Mouse (Mus musculus) c-Kit-positive CD71-positive TER-119-positive erythroid progenitor cells, embryonic 14.5 days (primary cell): Measurements from ENCODE around the gene Pias3.
"Not testable (repeated sequence)": the region's sequence is repeated elsewhere in the genome, so short reads cannot be mapped to it uniquely, and the experiment has no call there.

ENCODE experiments used
- DNase-seq: peaks from one replicate; pipeline ENCODE4 v3.0.0-alpha.2; 2013; ENCODE audit warnings: low spot score

The Pias3 gene

GRCm38 (mm10) chr3:96696198-96696765, at the start of gene Pias3:
Gene Pias3 (plus strand): TSS chr3:96696384.
- peak; percentile 55 for DNase-seq

GRCm38 (mm10) chr3:96647365-96647764, 48.8 kb upstream of the Pias3 start:
- no peak for DNase-seq

- DNase-seq, result no peak
Measured at GRCm38 (mm10) chr3:96660901-96661300, 35.3 kb upstream of the Pias3 start.

GRCm38 (mm10) chr3:96662731-96663316, 33.4 kb upstream of the Pias3 start:
- DNase-seq, result no peak

- peak; percentile 62 for DNase-seq
Measured at GRCm38 (mm10) chr3:96663432-96664239, 32.5 kb upstream of the Pias3 start.

- DNase-seq, result not testable (repeated sequence)
Measured at GRCm38 (mm10) chr3:96665732-96666363, 30.3 kb upstream of the Pias3 start.

- DNase-seq, result no peak
Measured at GRCm38 (mm10) chr3:96666916-96667315, 29.3 kb upstream of the Pias3 start.

- DNase-seq, result no peak
Measured at GRCm38 (mm10) chr3:96667316-96667715, 28.9 kb upstream of the Pias3 start.

GRCm38 (mm10) chr3:96668424-96669067, 27.6 kb upstream of the Pias3 start:
- no peak for DNase-seq

- DNase-seq, result peak; percentile 73
Measured at GRCm38 (mm10) chr3:96669727-96670468, 26.3 kb upstream of the Pias3 start, which contains the start of gene Ankrd35. Gene Ankrd35 (plus strand): TSS chr3:96670131.

- no peak for DNase-seq
Measured at GRCm38 (mm10) chr3:96671519-96671918, 24.7 kb upstream of the Pias3 start.

GRCm38 (mm10) chr3:96673514-96673913, 22.7 kb upstream of the Pias3 start:
- no peak for DNase-seq

GRCm38 (mm10) chr3:96674442-96674841, 21.7 kb upstream of the Pias3 start:
- DNase-seq, result no peak

- no peak for DNase-seq
Measured at GRCm38 (mm10) chr3:96675171-96675570, 21.0 kb upstream of the Pias3 start.

- DNase-seq, result no peak
Measured at GRCm38 (mm10) chr3:96675690-96676089, 20.5 kb upstream of the Pias3 start.

- DNase-seq, result no peak
Measured at GRCm38 (mm10) chr3:96678456-96678855, 17.7 kb upstream of the Pias3 start.

- DNase-seq, result peak; percentile 31
Measured at GRCm38 (mm10) chr3:96679159-96679674, 17.0 kb upstream of the Pias3 start.

- DNase-seq, result no peak
Measured at GRCm38 (mm10) chr3:96680269-96680956, 15.8 kb upstream of the Pias3 start.

GRCm38 (mm10) chr3:96683496-96683895, 12.7 kb upstream of the Pias3 start:
- DNase-seq, result no peak

- DNase-seq, result no peak
Measured at GRCm38 (mm10) chr3:96684151-96684821, 11.9 kb upstream of the Pias3 start.
